Mouse (Mus musculus): ENCODE measurements around the gene 1500011B03Rik. TPM values are rescaled to one million over a fixed set of nuclear protein-coding genes. Genes with fewer than 3 reads are reported as not detected.

1500011B03Rik gene
- total and polyA plus RNA-seq, 3 experiments: 47.7 to 75.2 TPM; not detected in 1

- peak in 1 of 3 experiments; percentile 1; a peak in 1 of 6 replicates for TF ChIP-seq CTCF (IDR thresholded peaks at IDR 0.05 in 2 of 3, conservative IDR thresholded peaks at IDR 0.05 in 1 of 3; ENCODE audit: control insufficient read depth in 1 of 3, insufficient read depth in 1 of 3, low read depth in 2 of 3, low read length in 3 of 3, poor library complexity in 1 of 3, severe bottlenecking in 1 of 3)
- no peak for TF ChIP-seq HCFC1 (IDR thresholded peaks at IDR 0.05; ENCODE audit: low read depth, low read length)
- peak; percentile 53; the same call in 1 of the 2 replicates for TF ChIP-seq TBP (IDR thresholded peaks at IDR 0.05; ENCODE audit: low read depth, low read length)
Observed at GRCm38 (mm10) chr5:114825978-114826691, 2.9 kb upstream of the 1500011B03Rik start (continued).

GRCm38 (mm10) chr5:114824197-114824596 is 929 bp upstream of the 1500011B03Rik start:
- Histone ChIP-seq H3K4me1 (ENCODE audit: control insufficient read depth in 1 of 2, insufficient read depth in 2 of 2, low read length in 2 of 2) (0 out of 4 replicates have a peak, but pooled peaks cover 0 to 5% of the 10 kb centered on the region in 2 experiments), H3K27me3 (ENCODE audit: control insufficient read depth in 1 of 2, insufficient read depth in 2 of 2, low read length in 2 of 2) (no peaks in the 10 kb centered on the region), H3K36me3 (ENCODE audit: control insufficient read depth in 1 of 2, insufficient read depth in 2 of 2, low read length in 2 of 2) (no peaks in the 10 kb centered on the region; a peak in 1 of 4 replicates), H3K79me2 (ENCODE audit: control insufficient read depth, insufficient read depth, low read length, poor library complexity) (peaks cover 2% of the 10 kb centered on the region), H3K27ac (ENCODE audit: control insufficient read depth, low read depth, low read length) (no peak overlapping the region), H3K9ac (ENCODE audit: control insufficient read depth, low read depth, low read length, poor library complexity, severe bottlenecking) (no peak overlapping the region), H3K4me3 (ENCODE audit: control insufficient read depth in 1 of 2, insufficient read depth in 1 of 2, low read depth in 2 of 2, low read length in 2 of 2) (peak overlapping the region; percentile 10 to 16; a peak in 2 of 4 replicates), H3K9me3 (replicated peaks; ENCODE audit: insufficient read depth, low read length) (no peaks in the 10 kb centered on the region)
- no peak for TF ChIP-seq ZKSCAN1 (IDR thresholded peaks at IDR 0.05; ENCODE audit: low read depth, low read length)
- TF ChIP-seq CTCF (IDR thresholded peaks at IDR 0.05 in 2 of 3, conservative IDR thresholded peaks at IDR 0.05 in 1 of 3; ENCODE audit: control insufficient read depth in 1 of 3, insufficient read depth in 1 of 3, low read depth in 2 of 3, low read length in 3 of 3, poor library complexity in 1 of 3, severe bottlenecking in 1 of 3): peak; percentile 73 to 92 (median 76)
- TF ChIP-seq MYB (IDR thresholded peaks at IDR 0.05; ENCODE audit: low read depth, low read length): no peak
- no peak for TF ChIP-seq POLR2AphosphoS5 (IDR thresholded peaks at IDR 0.05; ENCODE audit: borderline replicate concordance, low read depth, low read length)
- TF ChIP-seq TCF12 (IDR thresholded peaks at IDR 0.05; ENCODE audit: low read depth, low read length): no peak
- peak; percentile 33 for TF ChIP-seq RAD21 (IDR thresholded peaks at IDR 0.05; ENCODE audit: low read depth, low read length)
- TF ChIP-seq SMC3 (IDR thresholded peaks at IDR 0.05; ENCODE audit: low read depth, low read length): peak; percentile 43
- no peak for TF ChIP-seq KAT2A (conservative IDR thresholded peaks at IDR 0.05; ENCODE audit: low read depth, low read length)
- peak; percentile 80 for DNase-seq (ENCODE audit: low read depth, low spot score)

GRCm38 (mm10) chr5:114818124-114818523 is 5.1 kb downstream of the 1500011B03Rik start:
- Histone ChIP-seq H3K9me3 (replicated peaks; ENCODE audit: insufficient read depth, low read length) (no peaks in the 10 kb centered on the region), H3K79me2 (ENCODE audit: control insufficient read depth, insufficient read depth, low read length, poor library complexity) (peaks cover 4% of the 10 kb centered on the region; the same call in 1 of the 2 replicates), H3K27ac (ENCODE audit: control insufficient read depth, low read depth, low read length) (no peak overlapping the region), H3K4me1 (ENCODE audit: control insufficient read depth in 1 of 2, insufficient read depth in 2 of 2, low read length in 2 of 2) (no peaks in the 10 kb centered on the region), H3K36me3 (ENCODE audit: control insufficient read depth in 1 of 2, insufficient read depth in 2 of 2, low read length in 2 of 2) (no peaks in the 10 kb centered on the region), H3K4me3 (ENCODE audit: control insufficient read depth in 1 of 2, insufficient read depth in 1 of 2, low read depth in 2 of 2, low read length in 2 of 2) (no peak overlapping the region), H3K9ac (ENCODE audit: control insufficient read depth, low read depth, low read length, poor library complexity, severe bottlenecking) (no peak overlapping the region), H3K27me3 (ENCODE audit: control insufficient read depth in 1 of 2, insufficient read depth in 2 of 2, low read length in 2 of 2) (no peaks in the 10 kb centered on the region)
- TF ChIP-seq SIN3A (IDR thresholded peaks at IDR 0.05; ENCODE audit: low read length) (no peak), USF1 (IDR thresholded peaks at IDR 0.05; ENCODE audit: low read depth, low read length) (no peak), USF2 (IDR thresholded peaks at IDR 0.05; ENCODE audit: borderline replicate concordance in 1 of 2, insufficient read depth in 1 of 2, low read depth in 1 of 2, low read length in 2 of 2) (no peak), CHD1 (IDR thresholded peaks at IDR 0.05; ENCODE audit: low read depth, low read length) (no peak), TCF12 (IDR thresholded peaks at IDR 0.05; ENCODE audit: low read depth, low read length) (no peak), GABPA (IDR thresholded peaks at IDR 0.05; ENCODE audit: low read depth, low read length) (no peak), TAL1 (IDR thresholded peaks at IDR 0.05; ENCODE audit: low read length) (no peak)
- DNase-seq (ENCODE audit: low read depth, low spot score): no peak

Data from MEL (cell line).